Mouse (Mus musculus): ENCODE results near the gene Mlec.

GRCm38 (mm10) chr5:115126578-115127312 lies 31.2 kb downstream of the Mlec start:
- no peak for TF ChIP-seq CTCF (conservative IDR thresholded peaks at IDR 0.05; ENCODE audit: low read length)
- no peak for TF ChIP-seq NANOG (IDR thresholded peaks at IDR 0.05; ENCODE audit: borderline replicate concordance, low read length)
